Comparison of ENCODE assay signal across 23 mouse cellular contexts in genomic region chr6:55234636-55235035, GRCm38 (mm10). TPM values are rescaled to one million over a fixed set of nuclear protein-coding genes. Genes with fewer than 3 reads are reported as not detected.
A peak's percentile ranks its signal among the peaks of the same experiment; 100 is the strongest.
DNase-seq lines count a peak whose midpoint lies in the region; ATAC-seq lines count a peak whose summit lies in the region.
"Had no signal": no experiment of that assay in that cellular context is flagged by ENCODE, and none has a peak within 500 bp of the region (broad histone marks: within the 10 kb centered on the region; RNA-seq: fewer than 3 reads in every experiment).

No protein-coding gene starts in this region.

- DNase-seq in heart, adult 11 months = peak; percentile 85
- DNase-seq in heart, adult 8-10 months (ENCODE audit: low spot score) = no peak
- DNase-seq in c-Kit-positive CD71-positive TER-119-positive erythroid progenitor cells, embryonic 14.5 days (ENCODE audit: low spot score) = peak; percentile 65
- no peak for DNase-seq in cerebellum, adult 18-20 months
- DNase-seq in cerebellum, postnatal 10 days = no peak
- DNase-seq in adrenal gland, adult 18-20 months (ENCODE audit: low spot score in 2 of 2) = no peak
- DNase-seq: adrenal gland, postnatal 10 days; cerebellum, adult 9-10 months; heart, postnatal 10 days; kidney, adult 8-10 months; lung, embryonic 14.5 days; thymus, postnatal 14 days had no signal

- no peak overlapping the region for H3K4me2 ChIP-seq in liver, embryonic 12.5 days
- H3K4me2 ChIP-seq: embryonic facial prominence, embryonic 13.5 days; heart, embryonic 11.5 days; hindbrain, embryonic 13.5 days; lung, embryonic 14.5 days; midbrain, embryonic 15.5 days had no signal

- no peak overlapping the region for H3K27ac ChIP-seq in liver, embryonic 12.5 days
- H3K27ac ChIP-seq: embryonic facial prominence, embryonic 13.5 days; forebrain, embryonic 10.5 days; hindbrain, embryonic 13.5 days; midbrain, embryonic 15.5 days had no signal

- no peaks in the 10 kb centered on the region for H3K9me3 ChIP-seq in liver, embryonic 12.5 days (replicated peaks)
- H3K9me3 ChIP-seq: embryonic facial prominence, embryonic 13.5 days; forebrain, embryonic 10.5 days; hindbrain, embryonic 13.5 days; midbrain, embryonic 15.5 days had no signal

- 53% methylated on average over 6 of the region's 6 CpGs for WGBS in liver, embryonic 12.5 days (ENCODE audit: insufficient replicate concordance)

- no peak overlapping the region for H3K4me3 ChIP-seq in liver, embryonic 12.5 days
- H3K4me3 ChIP-seq: embryonic facial prominence, embryonic 13.5 days; forebrain, embryonic 10.5 days; hindbrain, embryonic 13.5 days; midbrain, embryonic 15.5 days had no signal

- peaks cover 37% of the 10 kb centered on the region for H3K4me1 ChIP-seq in liver, embryonic 12.5 days
- H3K4me1 ChIP-seq: forebrain, embryonic 10.5 days; hindbrain, embryonic 13.5 days; midbrain, embryonic 15.5 days had no signal

- H3K27me3 ChIP-seq in liver, embryonic 12.5 days (replicated peaks) = no peaks in the 10 kb centered on the region
- H3K27me3 ChIP-seq: embryonic facial prominence, embryonic 13.5 days; hindbrain, embryonic 13.5 days; midbrain, embryonic 15.5 days; Patski had no signal

- no peak overlapping the region for H3K9ac ChIP-seq in liver, embryonic 12.5 days
- H3K9ac ChIP-seq: embryonic facial prominence, embryonic 13.5 days; hindbrain, embryonic 13.5 days; lung, embryonic 14.5 days; midbrain, embryonic 15.5 days had no signal

- ATAC-seq in liver, embryonic 12.5 days = peak; percentile 62
- peak; percentile 89 for ATAC-seq in megakaryocyte progenitor cell, adult 5-6 weeks (replicated peaks; ENCODE audit: poor library complexity)
- ATAC-seq: inflammation-experienced regulatory T-cells, adult 6 months; midbrain, embryonic 15.5 days; Patski had no signal

- no peaks in the 10 kb centered on the region for H3K36me3 ChIP-seq in liver, embryonic 12.5 days
- H3K36me3 ChIP-seq: midbrain, embryonic 15.5 days had no signal

RNA-seq across cellular contexts. Expression of gene Mindy4, which starts 31.5 kb away (rescaled TPM):
- total RNA-seq in heart, adult 8-10 months (2022) = 1 to 10 TPM; 3.7 to 6.6 (median 4.6) TPM
- polyA plus RNA-seq in liver, embryonic 12.5 days (2016; fragmentation: Nextera tagmentation; extraction: Ambion mirVana) = 1.7 and 2.1 TPM in 2 replicates
- total RNA-seq in megakaryocyte progenitor cell, adult 5-6 weeks (2015) = 2.0 and 3.0 TPM in 2 replicates
- 4.6 and 5.7 TPM in 2 replicates for total RNA-seq in megakaryocyte progenitor cell, adult 5-6 weeks (2017)
- 1 to 10 TPM; 4.9 to 5.7 TPM for total RNA-seq in adrenal gland, adult 18-20 months (2021)
- total RNA-seq: neutrophil, adult 5-6 weeks had no signal
- polyA plus RNA-seq: inflammation-experienced regulatory T-cells, adult 6 months had no signal

RNA-seq across cellular contexts. Expression of gene Inmt, which starts 59.8 kb away (rescaled TPM):
- total RNA-seq in heart, adult 8-10 months (2022) = 100 to 1,000 TPM in 1 of 4 experiments, 10 to 100 TPM in 3; 24.3 to 119 (median 52.8) TPM
- 0.41 and 0.63 TPM in 2 replicates for polyA plus RNA-seq in liver, embryonic 12.5 days (2016; fragmentation: Nextera tagmentation; extraction: Ambion mirVana)
- not detected in 2 replicates for total RNA-seq in megakaryocyte progenitor cell, adult 5-6 weeks (2015)
- not detected in 2 replicates for total RNA-seq in megakaryocyte progenitor cell, adult 5-6 weeks (2017)
- total RNA-seq in adrenal gland, adult 18-20 months (2021) = 10 to 100 TPM; 10.1 to 26.1 TPM
- total RNA-seq: gastrocnemius, postnatal 4 days; heart, postnatal 10 days; neutrophil, adult 5-6 weeks had no signal
- polyA plus RNA-seq: heart, embryonic 11.5 days; hindbrain, embryonic 13.5 days; inflammation-experienced regulatory T-cells, adult 6 months; midbrain, embryonic 15.5 days had no signal

Comparison
In these comparisons a context has a peak if more than half of its experiments do, and no peak if none do; other contexts are left out.
1. DNase-seq: peak in heart, adult 11 months (single experiment) and c-Kit-positive CD71-positive TER-119-positive erythroid progenitor cells, embryonic 14.5 days (single experiment); none in heart, adult 8-10 months (single experiment), cerebellum, adult 18-20 months (0 of 2), cerebellum, postnatal 10 days (0 of 2) and adrenal gland, adult 18-20 months (0 of 2).
2. RNA of gene Inmt, which starts 59.8 kb away (total RNA-seq): 24.3 to 119 TPM in heart, adult 8-10 months and 10.1 to 26.1 TPM in adrenal gland, adult 18-20 months; not detected in megakaryocyte progenitor cell, adult 5-6 weeks; every median in the first group is over 10 times any median in the second.